Comparison of ENCODE assay signal across 24 mouse cellular contexts in genomic region chr5:121162923-121163322, GRCm38 (mm10). TPM values are rescaled to one million over a fixed set of nuclear protein-coding genes. Genes with fewer than 3 reads are reported as not detected.
DNase-seq lines count a peak whose midpoint lies in the region; ATAC-seq and TF ChIP-seq lines count a peak whose summit lies in the region.
"Had no signal": no experiment of that assay in that cellular context is flagged by ENCODE, and none has a peak within 500 bp of the region (broad histone marks: within the 10 kb centered on the region; RNA-seq: fewer than 3 reads in every experiment).

No protein-coding gene starts in this region.

- peaks cover 3% of the 10 kb centered on the region; the same call in 1 of the 2 replicates for H3K4me1 ChIP-seq in kidney, adult 2 months (ENCODE audit: control insufficient read depth, insufficient read depth, low read length)
- no peaks in the 10 kb centered on the region for H3K4me1 ChIP-seq in kidney, embryonic 15.5 days
- H3K4me1 ChIP-seq: forebrain, embryonic 10.5 days had no signal

- no peak for TF ChIP-seq CTCF in kidney, adult 2 months (conservative IDR thresholded peaks at IDR 0.05; ENCODE audit: insufficient read depth, insufficient read length, low read depth, low read length)

- H3K27ac ChIP-seq in kidney, adult 2 months (ENCODE audit: insufficient read depth, low read depth, low read length): peak overlapping the region; percentile 24; the same call in 1 of the 2 replicates
- H3K27ac ChIP-seq in kidney, embryonic 15.5 days: no peak overlapping the region
- H3K27ac ChIP-seq: forebrain, embryonic 10.5 days; heart, embryonic 10.5 days; heart, embryonic 13.5 days; hindbrain, embryonic 14.5 days; hindbrain, postnatal 0 days had no signal

- no peak overlapping the region for H3K9ac ChIP-seq in kidney, embryonic 15.5 days
- H3K9ac ChIP-seq: forebrain, postnatal 0 days; heart, embryonic 13.5 days; hindbrain, embryonic 14.5 days had no signal

- peaks cover 2% of the 10 kb centered on the region; the same call in 1 of the 2 replicates for H3K36me3 ChIP-seq in kidney, adult 2 months (ENCODE audit: control insufficient read depth, insufficient read depth, low read length)
- H3K36me3 ChIP-seq in kidney, embryonic 15.5 days: peaks cover 91% of the 10 kb centered on the region

- no peaks in the 10 kb centered on the region for H3K9me3 ChIP-seq in kidney, embryonic 15.5 days (replicated peaks)
- H3K9me3 ChIP-seq: forebrain, embryonic 10.5 days; heart, embryonic 10.5 days; heart, embryonic 13.5 days had no signal

- no peak overlapping the region for H3K4me3 ChIP-seq in kidney, adult 2 months (ENCODE audit: insufficient read depth, low read depth, low read length)
- no peak overlapping the region for H3K4me3 ChIP-seq in kidney, embryonic 15.5 days (replicated peaks)
- H3K4me3 ChIP-seq: forebrain, embryonic 10.5 days; heart, embryonic 10.5 days; heart, embryonic 13.5 days had no signal

- H3K27me3 ChIP-seq in kidney, adult 2 months (replicated peaks; ENCODE audit: control insufficient read depth, insufficient read depth, low read length): no peaks in the 10 kb centered on the region
- no peaks in the 10 kb centered on the region for H3K27me3 ChIP-seq in kidney, embryonic 15.5 days
- H3K27me3 ChIP-seq: heart, embryonic 13.5 days had no signal

- H3K4me2 ChIP-seq in kidney, embryonic 15.5 days: no peak overlapping the region
- H3K4me2 ChIP-seq: heart, embryonic 13.5 days; hindbrain, embryonic 14.5 days had no signal

- DNase-seq in kidney, adult 2 months: peak; percentile 89
- DNase-seq in kidney, adult 9 months: peak; percentile 89
- peak; percentile 59 for DNase-seq in kidney, postnatal 10 days
- DNase-seq in kidney, postnatal 36 days: peak; percentile 83 to 86
- no peak for DNase-seq in thymus, postnatal 0 days (ENCODE audit: low spot score)
- no peak for DNase-seq in embryo, embryonic 11 days
- DNase-seq: adrenal gland, adult 2 months; adrenal gland, postnatal 14 days; cerebellum, adult 11 months; cerebellum, adult 9-11 months; cerebellum, postnatal 25 days; forebrain, postnatal 0 days; gastrocnemius, postnatal 25 days; heart, adult 18-20 months; heart, postnatal 14 days; heart, postnatal 4 days had no signal

- no peak for TF ChIP-seq POLR2A in kidney, adult 2 months (IDR thresholded peaks at IDR 0.05; ENCODE audit: low read depth, low read length)

- 51% methylated on average over 7 of the region's 7 CpGs for WGBS in kidney, adult 2 months
- 80% methylated on average over 7 of the region's 7 CpGs for WGBS in kidney, embryonic 15.5 days

- no peak for ATAC-seq in kidney, embryonic 15.5 days (replicated peaks; ENCODE audit: low FRiP score)
- ATAC-seq: CD4-positive, CD25-positive, alpha-beta regulatory T cell, adult 4 months; forebrain, embryonic 14.5 days; forebrain, postnatal 0 days had no signal

RNA-seq across cellular contexts. Expression of gene Ptpn11, which starts 28.3 kb away (rescaled TPM):
- 29.5 and 32.4 TPM in 2 replicates for polyA plus RNA-seq in kidney, adult 2 months (2012; rRNA removed)
- 19.9 and 20.9 TPM in 2 replicates for polyA plus RNA-seq in kidney, embryonic 15.5 days (2015; fragmentation: Nextera tagmentation; extraction: Ambion mirVana)
- polyA plus RNA-seq in thymus, postnatal 0 days (2015; fragmentation: Nextera tagmentation; extraction: Ambion mirVana): 16.0 and 18.9 TPM in 2 replicates

RNA-seq across cellular contexts. Expression of gene Rpl6, which starts 41.4 kb away (rescaled TPM):
- polyA plus RNA-seq in kidney, adult 2 months (2012; rRNA removed): 253 and 281 TPM in 2 replicates
- 639 and 659 TPM in 2 replicates for polyA plus RNA-seq in kidney, embryonic 15.5 days (2015; fragmentation: Nextera tagmentation; extraction: Ambion mirVana)
- polyA plus RNA-seq in thymus, postnatal 0 days (2015; fragmentation: Nextera tagmentation; extraction: Ambion mirVana): 745 and 751 TPM in 2 replicates

RNA-seq across cellular contexts. Expression of gene Hectd4, which starts 57.1 kb away (rescaled TPM):
- 10.1 and 12.3 TPM in 2 replicates for polyA plus RNA-seq in kidney, adult 2 months (2012; rRNA removed)
- polyA plus RNA-seq in kidney, embryonic 15.5 days (2015; fragmentation: Nextera tagmentation; extraction: Ambion mirVana): 4.3 and 5.2 TPM in 2 replicates
- 4.3 and 4.9 TPM in 2 replicates for polyA plus RNA-seq in thymus, postnatal 0 days (2015; fragmentation: Nextera tagmentation; extraction: Ambion mirVana)

Comparison
In these comparisons a context has a peak if more than half of its experiments do, and no peak if none do; other contexts are left out.
1. DNase-seq: peak in kidney, adult 2 months (single experiment), kidney, adult 9 months (single experiment), kidney, postnatal 10 days (single experiment) and kidney, postnatal 36 days (2 of 2); none in thymus, postnatal 0 days (single experiment) and embryo, embryonic 11 days (single experiment).